Mouse (Mus musculus) embryo, embryonic 11.5 days (tissue): ENCODE measurements around the gene Hist1h2bn.
"Not testable (repeated sequence)": the region's sequence is repeated elsewhere in the genome, so short reads cannot be mapped to it uniquely, and the experiment has no call there.

Experiments used
- DNase-seq: peaks from one replicate; pipeline ENCODE4 v3.0.0-alpha.2; 2012; ENCODE audit warnings: low read depth, low spot score

Hist1h2bn gene

GRCm38 (mm10) chr13:21727948-21728572 is 25.9 kb upstream of the Hist1h2bn start:
- DNase-seq = no peak

GRCm38 (mm10) chr13:21729544-21729943 is 24.4 kb upstream of the Hist1h2bn start:
- no peak for DNase-seq

DNA sequence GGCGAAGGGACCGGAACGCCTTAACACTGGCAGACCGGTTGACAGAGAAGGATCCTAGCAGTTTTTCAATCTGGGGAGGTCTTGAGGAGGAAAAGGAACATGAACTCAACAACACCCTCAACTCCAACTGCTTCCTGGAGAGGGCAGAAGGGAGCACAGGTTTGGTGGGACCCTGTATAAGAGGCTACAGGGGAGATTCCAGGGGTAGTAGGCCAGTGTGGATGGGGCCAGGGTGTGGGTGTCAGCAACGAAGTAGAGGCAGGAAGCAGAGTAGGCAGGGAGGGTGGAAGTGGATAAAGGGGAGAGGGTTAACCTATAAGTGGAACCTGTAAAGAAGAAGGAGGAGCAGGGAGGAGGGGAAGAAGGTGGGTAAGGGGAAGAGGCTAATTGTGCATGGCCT is 20.5 kb upstream of the Hist1h2bn start:
- no peak for DNase-seq

GRCm38 (mm10) chr13:21734010-21734905 is 19.7 kb upstream of the Hist1h2bn start:
- peak; percentile 92 for DNase-seq

GRCm38 (mm10) chr13:21734906-21735767 is 18.8 kb upstream of the Hist1h2bn start, which contains the start of gene Hist1h4j:
Gene Hist1h4j (plus strand): TSS chr13:21735064.
- peak; percentile 83 for DNase-seq

GRCm38 (mm10) chr13:21745006-21745405 is 8.9 kb upstream of the Hist1h2bn start:
- no peak for DNase-seq

GRCm38 (mm10) chr13:21749387-21750158 is 4.3 kb upstream of the Hist1h2bn start:
- peak; percentile 35 for DNase-seq

- peak; percentile 91 for DNase-seq
These were observed 3.5 kb upstream of the Hist1h2bn start, which contains the start of gene Hist1h4k for GRCm38 (mm10) chr13:21750159-21751017. Gene Hist1h4k (minus strand): TSS chr13:21750505.

DNA sequence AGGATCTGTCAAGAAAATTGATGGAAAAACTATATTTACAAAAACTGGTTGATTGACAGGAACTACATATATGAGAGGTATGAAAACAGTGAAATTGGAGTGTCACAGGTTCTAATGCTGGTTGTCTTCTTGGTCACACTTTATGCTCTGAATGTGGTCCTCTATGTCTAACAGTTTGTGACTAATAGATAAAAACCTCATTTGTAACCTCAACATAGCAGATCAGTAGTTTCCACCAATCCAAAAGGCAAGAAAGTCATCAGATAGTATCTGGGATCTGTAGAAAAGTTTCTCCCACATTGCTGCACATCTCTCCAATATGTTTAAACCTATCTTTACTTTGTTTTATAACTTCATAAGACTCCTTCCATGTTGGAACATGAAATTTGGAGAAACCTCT is 2.5 kb upstream of the Hist1h2bn start:
- DNase-seq = no peak

DNA sequence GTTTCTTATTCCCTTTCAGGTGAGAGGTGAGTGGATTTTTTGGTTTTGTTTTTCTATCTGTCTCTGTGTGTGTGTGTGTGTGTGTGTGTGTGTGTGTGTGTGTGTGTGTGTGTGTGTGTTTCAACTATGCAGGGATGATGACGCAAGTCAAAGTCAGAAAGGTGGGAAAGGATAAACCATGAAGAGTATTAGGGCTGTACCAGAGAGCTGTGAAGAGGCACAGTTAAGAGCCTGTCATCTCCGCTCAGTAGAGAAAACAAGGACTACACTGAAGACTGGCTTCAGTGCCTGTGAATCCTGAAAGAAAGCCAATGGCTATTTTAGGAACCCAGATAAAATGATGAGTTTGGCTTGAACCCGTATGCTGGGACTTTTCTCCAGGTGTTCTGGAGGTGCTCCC is 2.1 kb upstream of the Hist1h2bn start:
- no peak for DNase-seq

GRCm38 (mm10) chr13:21752356-21752755 is 1.6 kb upstream of the Hist1h2bn start:
- peak; percentile 16 for DNase-seq

DNA sequence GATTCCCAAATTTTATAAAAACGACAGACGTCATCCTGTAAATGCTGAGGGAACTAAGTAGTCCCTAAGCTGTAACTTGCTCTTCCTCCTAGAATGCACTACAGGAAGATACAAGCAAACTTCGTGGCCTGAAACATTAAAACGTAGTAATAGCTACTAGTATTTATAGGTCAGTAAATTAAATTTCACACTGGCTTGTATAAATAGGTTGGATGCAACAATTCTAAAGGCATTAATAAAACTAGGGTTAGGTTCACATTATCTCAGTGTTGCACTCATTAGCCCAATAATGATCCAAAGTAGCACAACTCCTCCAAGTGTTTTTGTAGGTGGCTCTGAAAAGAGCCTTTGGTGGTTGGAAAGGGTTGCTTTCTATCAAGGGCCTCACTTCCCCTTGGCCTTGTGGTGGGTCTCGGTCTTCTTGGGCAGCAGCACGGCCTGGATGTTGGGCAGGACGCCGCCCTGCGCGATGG is 836 bp upstream of the Hist1h2bn start:
- peak; percentile 32 for DNase-seq

DNA sequence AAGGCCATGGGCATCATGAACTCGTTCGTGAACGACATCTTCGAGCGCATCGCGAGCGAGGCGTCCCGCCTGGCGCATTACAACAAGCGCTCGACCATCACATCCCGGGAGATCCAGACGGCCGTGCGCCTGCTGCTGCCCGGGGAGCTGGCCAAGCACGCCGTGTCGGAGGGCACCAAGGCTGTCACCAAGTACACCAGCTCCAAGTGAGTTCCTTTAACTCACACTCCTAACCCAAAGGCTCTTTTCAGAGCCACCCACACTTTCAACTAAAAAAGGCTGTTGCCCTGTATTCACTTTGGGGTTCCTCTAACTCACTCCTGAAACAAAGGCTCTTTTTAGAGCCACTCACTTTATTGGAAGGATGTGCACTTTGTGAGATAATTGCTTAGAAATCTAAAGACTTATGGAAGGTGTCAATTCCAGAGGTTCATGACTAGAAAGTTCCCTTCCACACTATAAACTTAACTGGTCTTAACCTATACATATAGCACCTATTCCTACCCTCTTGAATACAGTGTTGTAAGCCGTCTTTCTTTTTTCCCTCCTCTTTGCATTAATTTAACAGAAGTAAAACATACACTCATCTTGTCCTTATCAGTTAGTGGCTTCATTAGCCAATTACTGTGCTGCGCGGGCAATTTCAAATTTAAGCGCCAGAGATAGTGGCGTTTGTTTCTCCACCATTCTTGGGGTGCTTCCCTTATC is 525 bp downstream of the Hist1h2bn start:
- DNase-seq = not testable (repeated sequence)

DNA sequence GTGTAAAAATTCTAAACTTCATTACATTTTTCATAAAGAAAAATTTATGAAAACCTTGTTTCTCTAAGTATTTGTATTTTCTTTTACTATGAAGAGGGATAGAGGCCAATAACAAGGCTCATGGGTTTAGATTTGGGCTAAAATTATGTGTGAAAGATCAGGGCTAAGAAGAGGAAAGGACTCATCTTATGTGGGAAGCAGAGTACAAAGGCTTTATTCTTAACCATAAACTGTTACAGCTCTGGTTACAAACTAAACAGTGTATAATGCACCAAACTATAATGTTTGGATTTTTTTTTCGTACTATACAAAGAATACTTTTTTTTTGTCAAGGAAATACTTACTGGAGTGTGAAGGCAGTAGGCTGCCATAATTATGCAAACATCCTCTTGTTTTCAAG is 1.8 kb downstream of the Hist1h2bn start:
- DNase-seq = no peak

- DNase-seq = peak; percentile 78
These were observed 25.2 kb downstream of the Hist1h2bn start for GRCm38 (mm10) chr13:21778814-21779766.

DNA sequence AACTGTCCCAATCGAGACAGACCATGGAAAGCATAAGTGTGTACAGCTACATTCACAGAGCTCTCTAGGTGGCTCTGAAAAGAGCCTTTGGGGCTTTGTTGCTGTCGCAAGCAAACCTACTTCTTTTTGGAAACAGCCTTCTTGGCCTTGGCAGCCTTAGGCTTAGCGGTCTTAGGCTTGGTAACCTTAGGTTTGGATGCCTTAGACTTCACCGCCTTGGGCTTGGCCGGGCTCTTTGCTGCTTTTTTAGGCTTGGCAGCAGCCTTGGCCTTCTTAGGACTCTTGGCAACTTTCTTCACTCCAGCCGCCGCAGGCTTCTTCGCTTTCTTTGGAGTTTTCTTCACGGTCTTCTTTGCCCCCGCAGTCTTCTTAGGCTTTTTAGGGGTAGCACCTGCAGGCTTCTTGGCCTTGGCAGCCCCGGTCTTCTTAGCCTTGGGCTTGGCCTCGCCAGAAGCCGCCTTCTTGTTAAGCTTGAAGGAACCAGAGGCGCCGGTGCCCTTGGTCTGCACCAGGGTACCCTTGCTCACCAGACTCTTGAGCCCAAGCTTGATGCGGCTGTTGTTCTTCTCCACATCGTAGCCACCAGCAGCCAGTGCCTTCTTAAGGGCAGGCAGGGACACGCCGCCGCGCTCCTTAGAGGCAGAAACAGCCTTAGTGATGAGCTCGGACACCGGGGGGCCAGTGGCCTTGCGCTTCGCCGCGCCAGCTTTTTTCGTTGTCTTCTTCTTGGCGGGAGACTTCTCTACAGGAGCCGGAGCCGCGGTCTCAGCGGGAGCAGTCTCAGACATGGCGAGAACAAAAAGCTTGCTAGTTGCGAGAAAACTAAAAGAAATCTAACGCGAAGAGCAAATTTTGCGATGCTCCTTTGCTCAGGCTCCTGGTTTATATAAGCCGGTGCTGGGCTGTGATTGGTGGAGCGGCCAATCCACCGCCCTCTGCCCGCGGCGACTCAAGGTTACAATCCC is 26.1 kb downstream of the Hist1h2bn start, which contains the start of gene Hist1h1b:
TSS of gene Hist1h1b (minus strand) at position 859 of the 965 bp plus-strand sequence.
- peak; percentile 71 for DNase-seq
